Mouse (Mus musculus): ENCODE results near the gene Gcgr. TPM values are rescaled to one million over a fixed set of nuclear protein-coding genes. Genes with fewer than 3 reads are reported as not detected.

The Gcgr gene
- polyA plus RNA-seq, 1 experiment from 2014 or later: 0.50 TPM

GRCm38 (mm10) chr11:120578024-120578693 is 47.7 kb downstream of the Gcgr start:
- Histone ChIP-seq H3K27ac (ENCODE audit: low read depth) (no peak overlapping the region), H3K9me3 (ENCODE audit: control insufficient read depth, low read length) (no peaks in the 10 kb centered on the region), H3K36me3 (ENCODE audit: control insufficient read depth, insufficient read depth, low read length) (peaks cover 35% of the 10 kb centered on the region), H3K9ac (ENCODE audit: low read length) (no peak overlapping the region), H3K4me3 (ENCODE audit: low read depth, low read length) (no peak overlapping the region), H3K4me2 (ENCODE audit: low read length) (no peak overlapping the region), H3K4me1 (replicated peaks; ENCODE audit: control insufficient read depth, insufficient read depth, low read length) (peaks cover 25% of the 10 kb centered on the region), H3K27me3 (replicated peaks; ENCODE audit: control insufficient read depth, insufficient read depth, low read length) (no peaks in the 10 kb centered on the region)
- DNase-seq (ENCODE audit: low spot score) (no peak), ATAC-seq (replicated peaks; ENCODE audit: low FRiP score, low TSS enrichment, low read depth) (no peak)
- 82% methylated on average over 10 of the region's 10 CpGs for WGBS

GRCm38 (mm10) chr11:120578694-120579243 is 48.3 kb downstream of the Gcgr start:
- peaks cover 35% of the 10 kb centered on the region for H3K36me3 ChIP-seq (ENCODE audit: control insufficient read depth, insufficient read depth, low read length)
- DNase-seq (ENCODE audit: low spot score) (no peak), ATAC-seq (replicated peaks; ENCODE audit: low FRiP score, low TSS enrichment, low read depth) (no peak)
- peaks cover under 1% of the 10 kb centered on the region; the same call in 1 of the 2 replicates for H3K9me3 ChIP-seq (ENCODE audit: control insufficient read depth, low read length)
- 79% methylated on average over 11 of the region's 11 CpGs for WGBS
- no peak overlapping the region for H3K4me2 ChIP-seq (ENCODE audit: low read length)
- no peak overlapping the region for H3K4me3 ChIP-seq (ENCODE audit: low read depth, low read length)
- no peak overlapping the region for H3K9ac ChIP-seq (ENCODE audit: low read length)
- peaks cover 25% of the 10 kb centered on the region for H3K4me1 ChIP-seq (replicated peaks; ENCODE audit: control insufficient read depth, insufficient read depth, low read length)
- no peaks in the 10 kb centered on the region for H3K27me3 ChIP-seq (replicated peaks; ENCODE audit: control insufficient read depth, insufficient read depth, low read length)
- no peak overlapping the region for H3K27ac ChIP-seq (ENCODE audit: low read depth)

GRCm38 (mm10) chr11:120579316-120580107 is 49.0 kb downstream of the Gcgr start:
- no peak overlapping the region for H3K27ac ChIP-seq (ENCODE audit: low read depth)
- H3K9ac ChIP-seq (ENCODE audit: low read length): no peak overlapping the region
- H3K27me3 ChIP-seq (replicated peaks; ENCODE audit: control insufficient read depth, insufficient read depth, low read length): no peaks in the 10 kb centered on the region
- peak overlapping the region; percentile 97 for H3K4me2 ChIP-seq (ENCODE audit: low read length)
- H3K4me3 ChIP-seq (ENCODE audit: low read depth, low read length): peak overlapping the region; percentile 89
- ATAC-seq (replicated peaks; ENCODE audit: low FRiP score, low TSS enrichment, low read depth): no peak
- H3K36me3 ChIP-seq (ENCODE audit: control insufficient read depth, insufficient read depth, low read length): peaks cover 38% of the 10 kb centered on the region
- H3K4me1 ChIP-seq (replicated peaks; ENCODE audit: control insufficient read depth, insufficient read depth, low read length): peaks cover 20% of the 10 kb centered on the region
- 49% methylated on average over 15 of the region's 15 CpGs for WGBS
- DNase-seq (ENCODE audit: low spot score): peak; percentile 96
- peaks cover 4% of the 10 kb centered on the region; the same call in 1 of the 2 replicates for H3K9me3 ChIP-seq (ENCODE audit: control insufficient read depth, low read length)

GRCm38 (mm10) chr11:120580190-120580589 is 49.7 kb downstream of the Gcgr start:
- H3K4me2 ChIP-seq (ENCODE audit: low read length): peak overlapping the region; percentile 97
- H3K9ac ChIP-seq (ENCODE audit: low read length): peak overlapping the region; percentile 93
- peaks cover 4% of the 10 kb centered on the region; the same call in 1 of the 2 replicates for H3K9me3 ChIP-seq (ENCODE audit: control insufficient read depth, low read length)
- DNase-seq (ENCODE audit: low spot score): peak; percentile 59
- peaks cover 42% of the 10 kb centered on the region for H3K36me3 ChIP-seq (ENCODE audit: control insufficient read depth, insufficient read depth, low read length)
- H3K27me3 ChIP-seq (replicated peaks; ENCODE audit: control insufficient read depth, insufficient read depth, low read length): no peaks in the 10 kb centered on the region
- H3K4me1 ChIP-seq (replicated peaks; ENCODE audit: control insufficient read depth, insufficient read depth, low read length): peaks cover 19% of the 10 kb centered on the region
- 55% methylated on average over 7 of the region's 7 CpGs for WGBS
- peak overlapping the region; percentile 89 for H3K4me3 ChIP-seq (ENCODE audit: low read depth, low read length)
- ATAC-seq (replicated peaks; ENCODE audit: low FRiP score, low TSS enrichment, low read depth): no peak
- H3K27ac ChIP-seq (ENCODE audit: low read depth): peak overlapping the region; percentile 91; the same call in 1 of the 2 replicates

GRCm38 (mm10) chr11:120580871-120581331 is 50.4 kb downstream of the Gcgr start:
- ATAC-seq (replicated peaks; ENCODE audit: low FRiP score, low TSS enrichment, low read depth) (peak; percentile 36; the same call in 1 of the 2 replicates), DNase-seq (ENCODE audit: low spot score) (peak; percentile 74)
- H3K27me3 ChIP-seq (replicated peaks; ENCODE audit: control insufficient read depth, insufficient read depth, low read length): no peaks in the 10 kb centered on the region
- peak overlapping the region; percentile 97 for H3K4me2 ChIP-seq (ENCODE audit: low read length)
- peaks cover 49% of the 10 kb centered on the region for H3K36me3 ChIP-seq (ENCODE audit: control insufficient read depth, insufficient read depth, low read length)
- peaks cover 19% of the 10 kb centered on the region for H3K4me1 ChIP-seq (replicated peaks; ENCODE audit: control insufficient read depth, insufficient read depth, low read length)
- under 1% methylated on average over 29 of the region's 44 CpGs for WGBS
- H3K4me3 ChIP-seq (ENCODE audit: low read depth, low read length): peak overlapping the region; percentile 89
- peaks cover 4% of the 10 kb centered on the region; the same call in 1 of the 2 replicates for H3K9me3 ChIP-seq (ENCODE audit: control insufficient read depth, low read length)
- H3K9ac ChIP-seq (ENCODE audit: low read length): peak overlapping the region; percentile 93
- H3K27ac ChIP-seq (ENCODE audit: low read depth): peak overlapping the region; percentile 91

- peaks cover 4% of the 10 kb centered on the region; the same call in 1 of the 2 replicates for H3K9me3 ChIP-seq (ENCODE audit: control insufficient read depth, low read length)
- peak within 1 kb of the TSS; percentile 93 for H3K9ac ChIP-seq (ENCODE audit: low read length)
- peaks cover 57% of the 10 kb centered on the region for H3K36me3 ChIP-seq (ENCODE audit: control insufficient read depth, insufficient read depth, low read length)
- no peaks in the 10 kb centered on the region for H3K27me3 ChIP-seq (replicated peaks; ENCODE audit: control insufficient read depth, insufficient read depth, low read length)
- peak within 1 kb of the TSS; percentile 89 for H3K4me3 ChIP-seq (ENCODE audit: low read depth, low read length)
- DNase-seq (ENCODE audit: low spot score) (peak; percentile 93), ATAC-seq (replicated peaks; ENCODE audit: low FRiP score, low TSS enrichment, low read depth) (peak; percentile 42)
- WGBS: 4% methylated on average over 67 of the region's 75 CpGs
- peak within 1 kb of the TSS; percentile 91 for H3K27ac ChIP-seq (ENCODE audit: low read depth)
- peak within 1 kb of the TSS; percentile 97 for H3K4me2 ChIP-seq (ENCODE audit: low read length)
- peaks cover 19% of the 10 kb centered on the region for H3K4me1 ChIP-seq (replicated peaks; ENCODE audit: control insufficient read depth, insufficient read depth, low read length)
Observed at GRCm38 (mm10) chr11:120581490-120582267, 51.2 kb downstream of the Gcgr start, which contains the start of gene Arhgdia. Gene Arhgdia, minus strand, starts transcription at chr11:120581624.

GRCm38 (mm10) chr11:120582268-120582981 is 51.9 kb downstream of the Gcgr start:
- ATAC-seq (replicated peaks; ENCODE audit: low FRiP score, low TSS enrichment, low read depth) (no peak), DNase-seq (ENCODE audit: low spot score) (no peak)
- Histone ChIP-seq H3K4me2 (ENCODE audit: low read length) (peak overlapping the region; percentile 97), H3K9ac (ENCODE audit: low read length) (peak overlapping the region; percentile 93), H3K4me3 (ENCODE audit: low read depth, low read length) (peak overlapping the region; percentile 89), H3K36me3 (ENCODE audit: control insufficient read depth, insufficient read depth, low read length) (peaks cover 57% of the 10 kb centered on the region), H3K27ac (ENCODE audit: low read depth) (peak overlapping the region; percentile 91), H3K9me3 (ENCODE audit: control insufficient read depth, low read length) (peaks cover 4% of the 10 kb centered on the region; the same call in 1 of the 2 replicates), H3K27me3 (replicated peaks; ENCODE audit: control insufficient read depth, insufficient read depth, low read length) (no peaks in the 10 kb centered on the region), H3K4me1 (replicated peaks; ENCODE audit: control insufficient read depth, insufficient read depth, low read length) (peaks cover 19% of the 10 kb centered on the region)
- WGBS: 72% methylated on average over 8 of the region's 8 CpGs

Data from intestine, embryonic 14.5 days (tissue).